Mouse (Mus musculus): ENCODE measurements around the gene Stab2. TPM values are rescaled to one million over a fixed set of nuclear protein-coding genes. Genes with fewer than 3 reads are reported as not detected.

Gene Stab2
- polyA plus RNA-seq, 1 experiment from 2014 or later = 16.3 TPM

GRCm38 (mm10) chr10:86890166-86890930 is 117.5 kb downstream of the Stab2 start:
- Histone ChIP-seq H3K27me3 (no peaks in the 10 kb centered on the region), H3K36me3 (no peaks in the 10 kb centered on the region), H3K9ac (no peak overlapping the region), H3K4me3 (replicated peaks) (no peak overlapping the region), H3K4me2 (no peak overlapping the region), H3K4me1 (replicated peaks) (no peaks in the 10 kb centered on the region), H3K27ac (no peak overlapping the region), H3K9me3 (replicated peaks) (no peaks in the 10 kb centered on the region)
- 72% methylated on average over 14 of the region's 14 CpGs for WGBS (ENCODE audit: insufficient replicate concordance)
- no peak for ATAC-seq (ENCODE audit: low read depth)
- no peak for DNase-seq

- Histone ChIP-seq H3K27ac (no peak overlapping the region), H3K36me3 (no peaks in the 10 kb centered on the region), H3K4me1 (replicated peaks) (no peaks in the 10 kb centered on the region), H3K27me3 (no peaks in the 10 kb centered on the region), H3K4me3 (replicated peaks) (no peak overlapping the region), H3K9ac (no peak overlapping the region), H3K9me3 (replicated peaks) (no peaks in the 10 kb centered on the region), H3K4me2 (no peak overlapping the region)
- no peak for DNase-seq
- ATAC-seq (ENCODE audit: low read depth) = no peak
Measured at GRCm38 (mm10) chr10:86889440-86889839, 118.4 kb downstream of the Stab2 start.

- no peak for ATAC-seq (ENCODE audit: low read depth)
- WGBS (ENCODE audit: insufficient replicate concordance) = 80% methylated on average over 1 of the region's 1 CpGs
- no peak overlapping the region for H3K9ac ChIP-seq
- H3K4me2 ChIP-seq = no peak overlapping the region
- no peaks in the 10 kb centered on the region for H3K4me1 ChIP-seq (replicated peaks)
- no peaks in the 10 kb centered on the region for H3K36me3 ChIP-seq
- no peak overlapping the region for H3K27ac ChIP-seq
- no peaks in the 10 kb centered on the region for H3K27me3 ChIP-seq
- DNase-seq = no peak
- H3K4me3 ChIP-seq (replicated peaks) = no peak overlapping the region
- H3K9me3 ChIP-seq (replicated peaks) = no peaks in the 10 kb centered on the region
Measured at GRCm38 (mm10) chr10:86886434-86886833, 121.4 kb downstream of the Stab2 start.

GRCm38 (mm10) chr10:86881448-86881847 is 126.4 kb downstream of the Stab2 start:
- Histone ChIP-seq H3K27me3 (no peaks in the 10 kb centered on the region), H3K36me3 (no peaks in the 10 kb centered on the region), H3K4me2 (no peak overlapping the region), H3K27ac (no peak overlapping the region), H3K9ac (no peak overlapping the region), H3K4me3 (replicated peaks) (no peak overlapping the region), H3K9me3 (replicated peaks) (no peaks in the 10 kb centered on the region), H3K4me1 (replicated peaks) (no peaks in the 10 kb centered on the region)
- ATAC-seq (ENCODE audit: low read depth) (no peak), DNase-seq (no peak)

GRCm38 (mm10) chr10:86880071-86880806 is 127.6 kb downstream of the Stab2 start:
- DNase-seq = no peak
- WGBS (ENCODE audit: insufficient replicate concordance) = 51% methylated on average over 4 of the region's 5 CpGs
- H3K9me3 ChIP-seq (replicated peaks) = no peaks in the 10 kb centered on the region

GRCm38 (mm10) chr10:86878721-86879120 is 129.1 kb downstream of the Stab2 start:
- no peak overlapping the region for H3K4me3 ChIP-seq (replicated peaks)
- no peaks in the 10 kb centered on the region for H3K9me3 ChIP-seq (replicated peaks)
- H3K27me3 ChIP-seq = no peaks in the 10 kb centered on the region
- H3K27ac ChIP-seq = no peak overlapping the region
- ATAC-seq (ENCODE audit: low read depth) = no peak
- no peaks in the 10 kb centered on the region for H3K36me3 ChIP-seq
- no peaks in the 10 kb centered on the region for H3K4me1 ChIP-seq (replicated peaks)
- WGBS (ENCODE audit: insufficient replicate concordance) = 64% methylated on average over 7 of the region's 7 CpGs
- no peak for DNase-seq
- H3K4me2 ChIP-seq = no peak overlapping the region
- H3K9ac ChIP-seq = no peak overlapping the region

More at GRCm38 (mm10) chr10:86880071-86880806, 127.6 kb downstream of the Stab2 start:
- no peak overlapping the region for H3K4me2 ChIP-seq
- no peaks in the 10 kb centered on the region for H3K27me3 ChIP-seq
- no peaks in the 10 kb centered on the region for H3K36me3 ChIP-seq
- H3K27ac ChIP-seq = no peak overlapping the region
- H3K4me1 ChIP-seq (replicated peaks) = no peaks in the 10 kb centered on the region
- no peak overlapping the region for H3K4me3 ChIP-seq (replicated peaks)
- ATAC-seq (ENCODE audit: low read depth) = no peak
- H3K9ac ChIP-seq = no peak overlapping the region

- ATAC-seq (ENCODE audit: low read depth) (no peak), DNase-seq (no peak)
- H3K27ac ChIP-seq = no peak overlapping the region
Measured at GRCm38 (mm10) chr10:86872591-86872990, 135.2 kb downstream of the Stab2 start.

GRCm38 (mm10) chr10:86872121-86872520 is 135.7 kb downstream of the Stab2 start:
- DNase-seq (no peak), ATAC-seq (ENCODE audit: low read depth) (no peak)
- Histone ChIP-seq H3K4me2 (no peak overlapping the region), H3K27me3 (no peaks in the 10 kb centered on the region), H3K4me3 (replicated peaks) (no peak overlapping the region), H3K27ac (no peak overlapping the region), H3K36me3 (no peaks in the 10 kb centered on the region), H3K4me1 (replicated peaks) (no peaks in the 10 kb centered on the region), H3K9ac (no peak overlapping the region), H3K9me3 (replicated peaks) (no peaks in the 10 kb centered on the region)
- WGBS (ENCODE audit: insufficient replicate concordance) = 58% methylated on average over 7 of the region's 7 CpGs

More at GRCm38 (mm10) chr10:86872591-86872990, 135.2 kb downstream of the Stab2 start:
- WGBS (ENCODE audit: insufficient replicate concordance) = 56% methylated on average over 5 of the region's 5 CpGs
- Histone ChIP-seq H3K9ac (no peak overlapping the region), H3K4me3 (replicated peaks) (no peak overlapping the region), H3K9me3 (replicated peaks) (no peaks in the 10 kb centered on the region), H3K4me2 (no peak overlapping the region), H3K4me1 (replicated peaks) (no peaks in the 10 kb centered on the region), H3K27me3 (no peaks in the 10 kb centered on the region), H3K36me3 (no peaks in the 10 kb centered on the region)

GRCm38 (mm10) chr10:86863429-86863828 is 144.4 kb downstream of the Stab2 start:
- Histone ChIP-seq H3K9me3 (replicated peaks) (no peaks in the 10 kb centered on the region), H3K4me2 (no peak overlapping the region), H3K4me3 (replicated peaks) (no peak overlapping the region), H3K27me3 (no peaks in the 10 kb centered on the region), H3K27ac (no peak overlapping the region), H3K9ac (no peak overlapping the region), H3K4me1 (replicated peaks) (no peaks in the 10 kb centered on the region), H3K36me3 (no peaks in the 10 kb centered on the region; the same call in 1 of the 2 replicates)
- DNase-seq (no peak), ATAC-seq (ENCODE audit: low read depth) (no peak)
- 72% methylated on average over 6 of the region's 6 CpGs for WGBS (ENCODE audit: insufficient replicate concordance)

GRCm38 (mm10) chr10:86862496-86862895 is 145.3 kb downstream of the Stab2 start:
- Histone ChIP-seq H3K9me3 (replicated peaks) (no peaks in the 10 kb centered on the region), H3K4me3 (replicated peaks) (no peak overlapping the region), H3K27ac (no peak overlapping the region), H3K4me1 (replicated peaks) (no peaks in the 10 kb centered on the region), H3K36me3 (no peaks in the 10 kb centered on the region; the same call in 1 of the 2 replicates), H3K27me3 (no peaks in the 10 kb centered on the region), H3K9ac (no peak overlapping the region), H3K4me2 (no peak overlapping the region)
- DNase-seq (no peak), ATAC-seq (ENCODE audit: low read depth) (no peak)
- 66% methylated on average over 6 of the region's 6 CpGs for WGBS (ENCODE audit: insufficient replicate concordance)

GRCm38 (mm10) chr10:86860396-86860795 is 147.4 kb downstream of the Stab2 start:
- no peaks in the 10 kb centered on the region; the same call in 1 of the 2 replicates for H3K36me3 ChIP-seq
- H3K9me3 ChIP-seq (replicated peaks) = no peaks in the 10 kb centered on the region
- no peaks in the 10 kb centered on the region for H3K4me1 ChIP-seq (replicated peaks)
- no peak overlapping the region for H3K27ac ChIP-seq
- no peak overlapping the region for H3K9ac ChIP-seq
- no peak overlapping the region for H3K4me3 ChIP-seq (replicated peaks)
- H3K27me3 ChIP-seq = no peaks in the 10 kb centered on the region
- no peak for ATAC-seq (ENCODE audit: low read depth)
- DNase-seq = no peak
- WGBS (ENCODE audit: insufficient replicate concordance) = 51% methylated on average over 4 of the region's 4 CpGs
- H3K4me2 ChIP-seq = no peak overlapping the region

- DNase-seq = no peak
- no peaks in the 10 kb centered on the region for H3K4me1 ChIP-seq (replicated peaks)
- 75% methylated on average over 3 of the region's 3 CpGs for whole genome bisulfite sequencing (ENCODE audit: insufficient replicate concordance)
- ATAC-seq (ENCODE audit: low read depth) = no peak
- H3K27ac ChIP-seq = no peak overlapping the region
- no peak overlapping the region for H3K4me3 ChIP-seq (replicated peaks)
- H3K9me3 ChIP-seq (replicated peaks) = no peaks in the 10 kb centered on the region
- peaks cover 14% of the 10 kb centered on the region for H3K27me3 ChIP-seq
- H3K36me3 ChIP-seq = no peaks in the 10 kb centered on the region
- no peak overlapping the region for H3K4me2 ChIP-seq
- H3K9ac ChIP-seq = no peak overlapping the region
Measured at GRCm38 (mm10) chr10:86853433-86853832, 154.4 kb downstream of the Stab2 start.
